Mouse (Mus musculus) small intestine, adult 2 months (tissue): ENCODE results near the gene Mast4.

Experiments
- CTCF ChIP-seq: fragments of 200-500 bp; IDR thresholded peaks from 2 replicates; pipeline ENCODE4 v1.5.1; 2012; ENCODE audit warnings: low read depth, mild to moderate bottlenecking, control low read depth, inconsistent platforms, low read length, moderate library complexity, mixed read lengths; ENCODE audit not compliant: insufficient replicate concordance, insufficient read length; ENCODE audit errors: extremely low read depth
- POLR2A ChIP-seq: fragments of 200-500 bp; IDR thresholded peaks from 2 replicates; pipeline ENCODE4 v1.6.1; 2012; ENCODE audit warnings: low read depth, mild to moderate bottlenecking, control low read depth, inconsistent platforms, low read length, moderate library complexity

- no peak for TF ChIP-seq CTCF
- no peak for TF ChIP-seq POLR2A
These were observed 63.4 kb downstream of the Mast4 start for GRCm38 (mm10) chr13:103270856-103271391.
